Mouse (Mus musculus) inflammation-experienced regulatory T-cells, adult 6 months (primary cell): Measurements from ENCODE around the gene Zbtb16. TPM values are rescaled to one million over a fixed set of nuclear protein-coding genes. Genes with fewer than 3 reads are reported as not detected.

Experiments used
- ATAC-seq: one replicate; pipeline ENCODE4 v1.8.0; 2017
- polyA plus RNA-seq, 3 experiments: library from polyadenylated mRNA; unstranded; fragments of 100-300 nt; shearing (Covaris generic); gene quantifications; one replicate each; pipeline ENCODE4 v1.2.1; 2017

Zbtb16 gene
- polyA plus RNA-seq = not detected

GRCm38 (mm10) chr9:48835631-48836565, at the start of gene Zbtb16:
Zbtb16 (minus strand) TSS chr9:48836222.
- no peak for ATAC-seq

GRCm38 (mm10) chr9:48872896-48873295, 36.9 kb upstream of the Zbtb16 start:
- no peak for ATAC-seq

GRCm38 (mm10) chr9:48866523-48867121, 30.6 kb upstream of the Zbtb16 start:
- ATAC-seq = no peak

- no peak for ATAC-seq
Measured at GRCm38 (mm10) chr9:48865235-48865634, 29.2 kb upstream of the Zbtb16 start.

- ATAC-seq = no peak
Measured at GRCm38 (mm10) chr9:48861481-48861880, 25.5 kb upstream of the Zbtb16 start.

- no peak for ATAC-seq
Measured at GRCm38 (mm10) chr9:48860526-48860845, 24.5 kb upstream of the Zbtb16 start.

GRCm38 (mm10) chr9:48859828-48860525, 24.0 kb upstream of the Zbtb16 start:
- no peak for ATAC-seq

- no peak for ATAC-seq
Measured at GRCm38 (mm10) chr9:48857944-48858343, 21.9 kb upstream of the Zbtb16 start.

- ATAC-seq = no peak
Measured at GRCm38 (mm10) chr9:48856240-48856639, 20.2 kb upstream of the Zbtb16 start.

GRCm38 (mm10) chr9:48849531-48849930, 13.5 kb upstream of the Zbtb16 start:
- no peak for ATAC-seq

- ATAC-seq = no peak
Measured at GRCm38 (mm10) chr9:48839568-48839967, 3.5 kb upstream of the Zbtb16 start.

GRCm38 (mm10) chr9:48838346-48838745, 2.3 kb upstream of the Zbtb16 start:
- no peak for ATAC-seq

- no peak for ATAC-seq
Measured at GRCm38 (mm10) chr9:48837181-48837580, 1.2 kb upstream of the Zbtb16 start.

GRCm38 (mm10) chr9:48836566-48836930, 526 bp upstream of the Zbtb16 start:
- ATAC-seq = no peak

GRCm38 (mm10) chr9:48834541-48835411, 1.2 kb downstream of the Zbtb16 start:
- ATAC-seq = no peak

GRCm38 (mm10) chr9:48834006-48834405, 2.0 kb downstream of the Zbtb16 start:
- ATAC-seq = no peak

- ATAC-seq = no peak
Measured at GRCm38 (mm10) chr9:48833493-48833892, 2.5 kb downstream of the Zbtb16 start.

GRCm38 (mm10) chr9:48832473-48833100, 3.4 kb downstream of the Zbtb16 start:
- no peak for ATAC-seq

GRCm38 (mm10) chr9:48831560-48832460, 4.2 kb downstream of the Zbtb16 start:
- no peak for ATAC-seq

GRCm38 (mm10) chr9:48828839-48829238, 7.2 kb downstream of the Zbtb16 start:
- no peak for ATAC-seq

- ATAC-seq = no peak
Measured at GRCm38 (mm10) chr9:48826377-48826889, 9.6 kb downstream of the Zbtb16 start.
